Mouse (Mus musculus): ENCODE measurements at regions not wholly inside any gene's neighbourhood (a gene's known extent, or its start where the extent isn't known, plus 50 kb on each side); places are given as distances from the start of the nearest gene placed in this dataset.

DNA sequence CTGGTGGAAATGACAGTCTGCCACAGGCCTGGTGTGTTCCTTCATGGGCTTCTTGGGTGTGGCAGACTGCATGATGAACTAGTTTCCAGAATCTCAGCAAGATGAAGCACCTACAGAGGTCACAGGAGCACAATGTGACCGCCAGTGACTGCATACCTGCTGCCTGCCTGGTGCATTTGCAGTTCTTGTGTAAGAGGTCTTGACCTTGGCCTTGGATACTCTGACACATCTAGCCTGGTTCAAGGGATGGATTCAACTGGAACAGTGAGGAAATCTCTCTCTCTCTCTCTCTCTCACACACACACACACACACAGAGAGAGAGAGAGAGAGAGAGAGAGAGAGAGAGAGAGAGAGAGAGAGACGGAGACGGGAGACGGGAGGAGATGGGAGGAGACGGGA is 301.9 kb upstream of the Hs6st1 start:
- no peak for TF ChIP-seq POLR2AphosphoS2 (IDR thresholded peaks at IDR 0.05; ENCODE audit: insufficient read length, low read depth)
- TF ChIP-seq TCF12 (IDR thresholded peaks at IDR 0.05; ENCODE audit: insufficient read depth, poor library complexity, severe bottlenecking): no peak
- no peak for TF ChIP-seq MAX (IDR thresholded peaks at IDR 0.05; ENCODE audit: low read depth)
- TF ChIP-seq POLR2A (IDR thresholded peaks at IDR 0.05; ENCODE audit: insufficient read length, low read depth): no peak
- TF ChIP-seq E2F4 (IDR thresholded peaks at IDR 0.05; ENCODE audit: insufficient read depth): no peak
- no peak for TF ChIP-seq SRF (IDR thresholded peaks at IDR 0.05; ENCODE audit: control insufficient read depth, insufficient read length, low read depth)
